Mouse (Mus musculus) liver, embryonic 11.5 days (tissue): ENCODE measurements around the gene Clec10a. TPM values are rescaled to one million over a fixed set of nuclear protein-coding genes. Genes with fewer than 3 reads are reported as not detected.
A peak's percentile ranks its signal among the peaks of the same experiment; 100 is the strongest.

Source experiments
- ATAC-seq: fragments of 200-750 bp; cut with Nextera tagmentation; replicated peaks from 2 replicates; pipeline ENCODE4 v1.8.0; 2017; ENCODE audit warnings: moderate number of reproducible peaks, mild to moderate bottlenecking, moderate TSS enrichment, moderate library complexity; ENCODE audit not compliant: low FRiP score
- DNase-seq: peaks from one replicate; pipeline ENCODE4 v3.0.0-alpha.2; 2017; ENCODE audit warnings: low spot score
- H3K27ac ChIP-seq: fragments of 300-500 bp; sonication (generic); 2 replicates; pipeline ENCODE4 v1.5.1; 2014; ENCODE audit warnings: mild to moderate bottlenecking, low read depth, low read length, control low read depth
- H3K27me3 ChIP-seq: fragments of 300-500 bp; sonication (generic); replicated peaks from 2 replicates; pipeline ENCODE4 v1.6.1; 2014; ENCODE audit warnings: low read length, mixed read lengths; ENCODE audit not compliant: control insufficient read depth, insufficient read depth
- H3K36me3 ChIP-seq: fragments of 300-500 bp; sonication (generic); 2 replicates; pipeline ENCODE4 v1.6.1; 2014; ENCODE audit warnings: mild to moderate bottlenecking, low read length, moderate library complexity, mixed read lengths; ENCODE audit not compliant: control insufficient read depth, insufficient read depth
- H3K4me1 ChIP-seq: fragments of 300-500 bp; sonication (generic); replicated peaks from 2 replicates; pipeline ENCODE4 v1.6.1; 2014; ENCODE audit warnings: low read length, mixed read lengths; ENCODE audit not compliant: control insufficient read depth, insufficient read depth
- H3K4me2 ChIP-seq: fragments of 300-500 bp; sonication (generic); 2 replicates; pipeline ENCODE4 v1.6.1; 2014; ENCODE audit warnings: mild to moderate bottlenecking, control low read depth, moderate library complexity
- H3K4me3 ChIP-seq: fragments of 300-500 bp; sonication (generic); 2 replicates; pipeline ENCODE4 v1.5.1; 2014; ENCODE audit warnings: low read depth, low read length, control low read depth
- H3K9ac ChIP-seq: fragments of 300-500 bp; sonication (generic); 2 replicates; pipeline ENCODE4 v1.6.1; 2014; ENCODE audit warnings: low read depth, low read length, control low read depth
- H3K9me3 ChIP-seq: fragments of 300-500 bp; sonication (generic); 2 replicates; pipeline ENCODE4 v1.6.1; 2016; ENCODE audit warnings: low read length, inconsistent platforms, mixed read lengths; ENCODE audit not compliant: control insufficient read depth
- WGBS: fragments of 180-500 bp; shearing (Covaris S2); extraction: QIAGEN DNeasy Blood & Tissue Kit; methylation state at CpG from one replicate; pipeline ENCODE4 v1.1.7; 2014; 5-methylcytosine and 5-hydroxymethylcytosine counted together
- polyA plus RNA-seq: library from polyadenylated mRNA; unstranded; fragments of >200 nt; fragmentation: Nextera tagmentation; extraction: Ambion mirVana; gene quantifications from 2 replicates; pipeline ENCODE4 v1.2.1, GENCODE M21; 2014

Gene Clec10a
- polyA plus RNA-seq, 1 experiment from 2014 or later, result 0.41 TPM

DNA sequence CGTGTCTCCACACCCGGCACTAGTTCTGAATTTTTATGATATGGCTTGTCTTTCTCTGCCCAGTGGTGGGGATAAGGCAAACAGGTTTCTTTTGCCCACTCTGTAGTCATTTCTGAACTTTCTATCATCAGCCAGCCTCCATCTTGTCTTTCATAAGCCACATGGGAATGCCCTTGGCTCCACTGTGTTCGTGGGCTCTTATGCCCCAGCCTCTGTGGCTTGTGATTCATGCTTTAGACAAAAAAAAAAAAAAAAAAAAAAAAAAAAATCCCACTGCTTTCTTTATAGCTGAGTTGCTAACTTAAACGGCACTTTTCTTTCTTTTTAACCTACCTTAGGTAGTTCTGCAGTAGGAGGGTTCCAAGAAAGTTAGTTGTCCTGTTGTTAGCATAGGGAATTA, 36.2 kb downstream of the Clec10a start:
- Histone ChIP-seq H3K4me2 (no peak overlapping the region), H3K36me3 (no peaks in the 10 kb centered on the region), H3K4me3 (no peak overlapping the region), H3K27me3 (no peaks in the 10 kb centered on the region), H3K9me3 (no peaks in the 10 kb centered on the region), H3K4me1 (no peaks in the 10 kb centered on the region), H3K9ac (no peak overlapping the region), H3K27ac (no peak overlapping the region)
- 74% methylated on average over 4 of the region's 4 CpGs for WGBS
- ATAC-seq (no peak), DNase-seq (no peak)

DNA sequence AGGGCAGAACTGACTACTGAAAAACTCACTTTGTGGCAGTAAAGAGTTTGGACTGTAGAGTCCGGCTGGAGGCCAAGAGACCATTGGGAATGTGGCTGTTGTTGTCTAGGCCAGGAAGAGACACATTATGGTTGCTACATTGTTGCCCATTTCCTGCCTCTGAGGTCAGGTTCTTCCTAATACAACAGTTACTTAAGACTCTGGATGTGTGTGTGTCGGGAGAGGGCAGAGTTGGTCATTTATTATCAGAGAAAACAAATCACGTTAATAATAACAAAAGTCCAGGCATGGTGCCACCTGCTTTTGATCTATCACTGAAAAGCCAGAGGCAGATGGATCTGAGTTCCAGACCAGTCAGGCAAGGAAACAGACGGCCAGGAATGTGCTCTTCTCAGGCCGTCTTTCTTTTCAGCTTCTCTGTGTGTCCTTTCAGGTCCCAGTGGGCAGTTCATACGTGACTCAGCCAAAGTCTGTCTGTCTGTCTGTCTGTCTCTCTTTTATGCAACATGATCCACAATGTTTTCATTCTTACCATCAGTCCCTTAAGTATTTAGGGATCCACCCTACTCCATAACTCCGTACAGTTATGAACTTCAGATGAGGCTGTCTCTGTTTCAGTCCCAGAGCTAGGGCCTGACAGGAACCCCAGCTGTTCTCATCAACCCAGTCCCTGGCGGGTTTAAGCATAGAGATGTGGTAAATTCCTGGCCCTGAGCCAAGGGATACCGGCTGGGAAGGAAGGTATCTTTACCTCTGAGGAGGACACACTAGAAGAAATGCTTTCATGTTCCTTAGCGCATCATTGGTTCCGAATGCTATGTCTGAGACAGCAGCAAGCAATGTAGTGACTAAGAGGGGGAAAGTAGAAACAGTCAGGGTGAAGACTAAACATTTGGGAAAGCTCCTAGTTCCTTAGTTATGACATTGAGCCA, 37.6 kb downstream of the Clec10a start:
- no peak overlapping the region for H3K9ac ChIP-seq
- ATAC-seq, result no peak
- WGBS, result 65% methylated on average over 11 of the region's 11 CpGs
- H3K4me1 ChIP-seq, result no peaks in the 10 kb centered on the region
- no peak for DNase-seq
- no peaks in the 10 kb centered on the region for H3K27me3 ChIP-seq
- no peak overlapping the region for H3K27ac ChIP-seq
- no peak overlapping the region for H3K4me3 ChIP-seq
- no peaks in the 10 kb centered on the region for H3K9me3 ChIP-seq
- H3K4me2 ChIP-seq, result no peak overlapping the region
- H3K36me3 ChIP-seq, result no peaks in the 10 kb centered on the region

DNA sequence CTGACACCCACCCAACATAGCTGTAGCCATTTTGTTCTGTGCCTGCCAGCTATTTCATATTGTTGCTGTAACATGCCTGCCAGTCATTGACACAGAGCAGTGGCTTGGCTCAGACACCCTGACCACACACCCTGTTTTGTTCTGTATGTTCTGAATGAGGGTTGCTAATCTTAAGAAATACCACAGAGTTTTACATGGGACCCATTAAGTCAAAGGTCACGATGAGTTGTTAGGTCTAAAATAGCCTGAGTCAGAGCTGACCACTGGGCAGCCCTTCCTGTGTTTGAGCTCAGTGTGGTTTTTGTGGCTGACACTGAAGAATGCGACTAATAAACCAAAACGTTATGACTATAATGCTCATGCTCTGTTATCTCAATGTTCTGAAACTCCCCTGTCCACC, 42.3 kb downstream of the Clec10a start:
- H3K9me3 ChIP-seq, result no peaks in the 10 kb centered on the region
- no peak overlapping the region for H3K4me2 ChIP-seq
- DNase-seq, result no peak
- H3K36me3 ChIP-seq, result no peaks in the 10 kb centered on the region
- no peaks in the 10 kb centered on the region; the same call in 1 of the 2 replicates for H3K27me3 ChIP-seq
- H3K27ac ChIP-seq, result no peak overlapping the region
- no peak overlapping the region for H3K9ac ChIP-seq
- ATAC-seq, result no peak
- WGBS, result 44% methylated on average over 3 of the region's 3 CpGs
- no peak overlapping the region for H3K4me3 ChIP-seq
- H3K4me1 ChIP-seq, result no peaks in the 10 kb centered on the region

DNA sequence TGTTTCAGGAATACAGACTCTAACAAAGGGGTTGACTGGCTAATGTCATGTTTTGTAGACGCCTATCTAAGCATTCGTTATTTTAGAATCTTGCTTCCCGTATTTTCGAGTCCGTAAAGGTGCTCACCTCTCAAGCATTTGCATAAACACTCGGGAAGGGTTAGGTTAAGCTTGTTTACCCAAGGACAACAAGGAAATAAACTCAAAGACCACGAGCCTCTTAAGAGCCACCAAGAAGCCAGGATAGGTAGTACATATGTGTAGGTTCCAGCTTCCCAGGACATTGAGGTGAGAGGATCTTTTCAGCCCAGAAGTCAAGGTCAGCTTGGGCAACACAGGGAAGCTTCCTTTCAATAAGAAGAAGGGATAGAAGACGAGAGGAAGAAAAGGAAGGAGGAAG, 43.1 kb downstream of the Clec10a start:
- H3K27me3 ChIP-seq, result no peaks in the 10 kb centered on the region; the same call in 1 of the 2 replicates
- no peak overlapping the region for H3K4me3 ChIP-seq
- WGBS, result 74% methylated on average over 8 of the region's 8 CpGs
- no peaks in the 10 kb centered on the region for H3K36me3 ChIP-seq
- H3K9ac ChIP-seq, result no peak overlapping the region
- no peaks in the 10 kb centered on the region for H3K4me1 ChIP-seq
- no peak for DNase-seq
- no peak for ATAC-seq
- H3K27ac ChIP-seq, result no peak overlapping the region
- no peak overlapping the region for H3K4me2 ChIP-seq
- no peaks in the 10 kb centered on the region for H3K9me3 ChIP-seq

DNA sequence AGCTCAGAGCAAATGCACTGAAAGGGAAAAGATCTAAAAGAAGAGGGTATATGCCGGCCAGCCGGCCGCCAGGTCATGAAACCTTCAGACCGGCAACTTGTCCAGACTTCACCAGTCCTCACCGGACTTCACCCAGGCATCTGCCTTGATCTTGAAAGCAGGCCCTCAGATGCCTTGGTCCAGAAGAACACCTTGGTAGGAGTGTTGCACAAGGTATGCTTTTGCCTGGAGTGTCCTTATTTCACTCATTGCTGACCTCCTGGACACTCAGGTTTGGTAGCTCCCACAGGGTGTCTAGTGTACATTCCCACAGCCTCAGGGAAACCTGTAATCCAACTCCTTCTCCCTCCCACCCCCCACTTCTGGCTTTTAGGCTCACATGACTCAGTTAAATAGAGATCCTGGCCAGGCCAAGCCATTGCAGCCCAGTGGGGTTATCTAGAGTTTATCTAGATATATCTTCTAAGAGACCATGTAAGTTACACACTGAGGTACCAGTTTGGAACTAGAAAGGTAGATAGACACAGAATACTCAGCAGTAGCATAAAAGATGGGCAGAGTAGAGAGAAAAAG, 44.1 kb downstream of the Clec10a start:
- WGBS, result 80% methylated on average over 5 of the region's 5 CpGs
- H3K27ac ChIP-seq, result no peak overlapping the region
- H3K9me3 ChIP-seq, result no peaks in the 10 kb centered on the region
- DNase-seq (no peak), ATAC-seq (no peak)
- H3K36me3 ChIP-seq, result no peaks in the 10 kb centered on the region
- H3K27me3 ChIP-seq, result no peaks in the 10 kb centered on the region; the same call in 1 of the 2 replicates
- H3K4me1 ChIP-seq, result no peaks in the 10 kb centered on the region
- no peak overlapping the region for H3K9ac ChIP-seq
- no peak overlapping the region for H3K4me3 ChIP-seq
- H3K4me2 ChIP-seq, result no peak overlapping the region

DNA sequence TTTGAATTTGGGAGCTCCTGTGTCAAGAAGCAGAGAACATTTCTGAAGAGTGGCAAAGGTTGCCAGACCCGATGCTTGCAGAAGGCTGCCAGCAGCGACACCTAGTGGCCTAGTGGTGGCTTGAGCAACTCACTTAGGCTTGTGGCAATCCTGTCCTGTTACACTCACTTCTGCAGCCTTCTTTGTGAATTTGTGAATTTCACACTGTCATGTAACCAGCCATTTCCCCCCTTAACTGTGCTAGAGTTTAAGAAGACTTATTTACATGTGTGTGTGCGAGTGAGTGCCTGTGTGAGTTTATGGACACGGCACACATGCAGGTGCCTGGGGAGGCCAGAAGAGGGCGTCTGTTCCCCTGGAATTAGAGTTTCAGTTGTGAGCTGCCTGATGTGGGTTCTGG, 45.7 kb downstream of the Clec10a start:
- DNase-seq (peak; percentile 68), ATAC-seq (no peak)
- Histone ChIP-seq H3K4me1 (no peaks in the 10 kb centered on the region), H3K9ac (no peak overlapping the region), H3K9me3 (no peaks in the 10 kb centered on the region), H3K27me3 (peaks cover 2% of the 10 kb centered on the region; the same call in 1 of the 2 replicates), H3K36me3 (no peaks in the 10 kb centered on the region), H3K4me2 (no peak overlapping the region), H3K4me3 (no peak overlapping the region), H3K27ac (no peak overlapping the region)
- 37% methylated on average over 5 of the region's 5 CpGs for WGBS

DNA sequence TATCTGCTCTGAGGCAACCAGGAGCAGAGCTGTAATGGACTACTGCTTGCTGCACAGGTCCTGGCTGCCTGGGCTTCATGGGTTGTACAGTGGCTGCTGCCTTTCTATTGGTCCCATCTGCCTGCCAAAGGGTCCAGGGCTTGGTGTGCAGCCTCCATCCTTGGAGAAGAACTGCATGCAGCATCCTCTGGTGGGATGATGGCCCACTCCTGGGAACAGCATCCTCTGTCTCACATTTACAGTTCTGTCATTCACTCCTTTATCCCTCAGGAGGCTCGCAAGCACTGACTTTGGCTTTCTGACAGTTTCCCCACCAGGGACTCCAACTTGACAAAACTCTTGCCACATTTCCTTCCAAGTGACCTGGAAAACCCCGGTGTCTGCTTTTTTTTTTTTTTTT, 50.8 kb downstream of the Clec10a start:
- Histone ChIP-seq H3K9ac (no peak overlapping the region), H3K9me3 (no peaks in the 10 kb centered on the region), H3K4me2 (no peak overlapping the region), H3K4me1 (no peaks in the 10 kb centered on the region), H3K27ac (no peak overlapping the region), H3K27me3 (peaks cover 2% of the 10 kb centered on the region; the same call in 1 of the 2 replicates), H3K4me3 (no peak overlapping the region), H3K36me3 (no peaks in the 10 kb centered on the region)
- 75% methylated on average over 2 of the region's 2 CpGs for WGBS
- ATAC-seq (no peak), DNase-seq (no peak)

DNA sequence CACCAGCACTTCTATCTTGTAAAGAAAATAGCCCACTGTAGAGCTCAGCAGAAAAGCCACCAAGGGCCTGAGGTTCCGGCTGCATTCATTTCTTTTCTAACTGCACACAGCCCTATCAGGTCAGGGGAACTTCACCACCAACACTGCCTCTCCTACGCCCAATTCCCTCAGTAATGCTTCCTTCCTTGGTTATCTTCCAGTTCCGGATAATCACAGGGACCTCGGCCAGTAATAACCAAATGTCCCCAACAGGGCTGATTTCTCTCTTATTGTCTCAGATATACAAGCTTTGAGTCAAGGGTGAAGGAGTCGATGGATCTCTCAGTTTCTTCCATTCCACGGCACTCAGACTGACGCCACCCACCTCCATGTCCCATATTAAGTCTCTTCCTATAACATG, 51.3 kb downstream of the Clec10a start:
- ATAC-seq, result no peak
- H3K4me2 ChIP-seq, result no peak overlapping the region
- H3K36me3 ChIP-seq, result no peaks in the 10 kb centered on the region
- H3K9ac ChIP-seq, result no peak overlapping the region
- DNase-seq, result no peak
- no peaks in the 10 kb centered on the region for H3K9me3 ChIP-seq
- H3K4me3 ChIP-seq, result no peak overlapping the region
- WGBS, result 74% methylated on average over 7 of the region's 7 CpGs
- no peaks in the 10 kb centered on the region for H3K4me1 ChIP-seq
- no peak overlapping the region for H3K27ac ChIP-seq
- H3K27me3 ChIP-seq, result peaks cover 2% of the 10 kb centered on the region; the same call in 1 of the 2 replicates
